ENCODE assay signal across 24 mouse cellular contexts in genomic region chr12:77436733-77437132, GRCm38 (mm10).
DNase-seq lines count a peak whose midpoint lies in the region; ATAC-seq and TF ChIP-seq lines count a peak whose summit lies in the region.
"Had no signal": no experiment of that assay in that cellular context is flagged by ENCODE, and none has a peak within 500 bp of the region (broad histone marks: within the 10 kb centered on the region; RNA-seq: fewer than 3 reads in every experiment).

No protein-coding gene starts in this region.

- peak; percentile 92 for ATAC-seq in frontal cortex, adult (ENCODE audit: low TSS enrichment)
- no peak for ATAC-seq in midbrain, embryonic 15.5 days (replicated peaks)
- ATAC-seq: activated CD4-positive, CD25-positive, alpha-beta regulatory T cell, adult 4 months; CD4-positive, CD25-positive, alpha-beta regulatory T cell, adult 4 months; Patski had no signal

- no peaks in the 10 kb centered on the region for H3K9me3 ChIP-seq in MEL (replicated peaks; ENCODE audit: insufficient read depth, low read length)
- no peaks in the 10 kb centered on the region for H3K9me3 ChIP-seq in midbrain, embryonic 15.5 days
- H3K9me3 ChIP-seq: G1E had no signal

- no peaks in the 10 kb centered on the region for H3K27me3 ChIP-seq in MEL (ENCODE audit: control insufficient read depth in 1 of 2, insufficient read depth in 2 of 2, low read length in 2 of 2)
- H3K27me3 ChIP-seq in midbrain, embryonic 15.5 days (replicated peaks), result no peaks in the 10 kb centered on the region
- H3K27me3 ChIP-seq: CH12.LX, Patski had no signal

- no peak for DNase-seq in frontal cortex, adult 2 months (ENCODE audit: extremely low spot score in 1 of 2, low spot score in 1 of 2)
- no peak for DNase-seq in layer of hippocampus, adult 2 months (ENCODE audit: low spot score in 2 of 2)
- no peak for DNase-seq in layer of hippocampus, postnatal 36 days
- DNase-seq in MEL (ENCODE audit: low read depth, low spot score), result peak; percentile 54
- peak; percentile 69 for DNase-seq in brain, adult 2 months (ENCODE audit: low read depth, low spot score)
- DNase-seq in heart, adult 11 months, result no peak
- DNase-seq: adrenal gland, adult 2 months; adrenal gland, adult 8-10 months; adrenal gland, postnatal 10 days; adrenal gland, postnatal 14 days; adrenal gland, postnatal 25 days; adrenal gland, postnatal 36 days; B cell, adult 2 months; cerebellum, adult 11 months; cerebellum, adult 11-12 months; cerebellum, adult 18-20 months; cerebellum, adult 2 months had no signal

- TF ChIP-seq EP300 in MEL (IDR thresholded peaks at IDR 0.05; ENCODE audit: low read depth in 1 of 2, low read length in 2 of 2), result peak in 1 of 2 experiments; percentile 12; a peak in 1 of 4 replicates

- no peak overlapping the region for H3K4me3 ChIP-seq in layer of hippocampus, adult 2 months
- H3K4me3 ChIP-seq in MEL (ENCODE audit: control insufficient read depth in 1 of 2, insufficient read depth in 1 of 2, low read depth in 2 of 2, low read length in 2 of 2), result no peak overlapping the region
- H3K4me3 ChIP-seq in midbrain, embryonic 15.5 days, result no peak overlapping the region

- no peak overlapping the region for H3K4me2 ChIP-seq in midbrain, embryonic 15.5 days

- no peak for TF ChIP-seq POLR2A in MEL (IDR thresholded peaks at IDR 0.05; ENCODE audit: control insufficient read depth in 1 of 2, insufficient read depth in 1 of 2, low read depth in 1 of 2, low read length in 2 of 2, poor library complexity in 1 of 2)

- peak overlapping the region; percentile 64; the same call in 1 of the 2 replicates for H3K27ac ChIP-seq in layer of hippocampus, adult 2 months
- no peak overlapping the region for H3K27ac ChIP-seq in MEL (ENCODE audit: control insufficient read depth, low read depth, low read length)
- H3K27ac ChIP-seq in midbrain, embryonic 15.5 days, result no peak overlapping the region

- no peak overlapping the region for H3K9ac ChIP-seq in MEL (ENCODE audit: control insufficient read depth, low read depth, low read length, poor library complexity, severe bottlenecking)
- H3K9ac ChIP-seq in midbrain, embryonic 15.5 days, result no peak overlapping the region

- TF ChIP-seq RAD21 in MEL (IDR thresholded peaks at IDR 0.05; ENCODE audit: low read depth, low read length), result no peak

- H3K4me1 ChIP-seq in MEL (ENCODE audit: control insufficient read depth in 1 of 2, insufficient read depth in 2 of 2, low read length in 2 of 2), result peaks cover 4 to 20% of the 10 kb centered on the region in 2 experiments; a peak in 3 of 4 replicates
- H3K4me1 ChIP-seq in midbrain, embryonic 15.5 days, result no peaks in the 10 kb centered on the region

- peaks cover 2 to 24% of the 10 kb centered on the region in 2 experiments; a peak in 3 of 4 replicates for H3K36me3 ChIP-seq in MEL (ENCODE audit: control insufficient read depth in 1 of 2, insufficient read depth in 2 of 2, low read length in 2 of 2)
- H3K36me3 ChIP-seq in midbrain, embryonic 15.5 days (replicated peaks), result no peaks in the 10 kb centered on the region

- 49% methylated on average over 2 of the region's 2 CpGs for WGBS in midbrain, embryonic 15.5 days

- no peaks in the 10 kb centered on the region for H3K79me2 ChIP-seq in MEL (ENCODE audit: control insufficient read depth, insufficient read depth, low read length, poor library complexity)

- TF ChIP-seq CTCF in layer of hippocampus, adult 2 months (conservative IDR thresholded peaks at IDR 0.05), result no peak
- no peak for TF ChIP-seq CTCF in MEL (IDR thresholded peaks at IDR 0.05 in 2 of 3, conservative IDR thresholded peaks at IDR 0.05 in 1 of 3; ENCODE audit: control insufficient read depth in 1 of 3, insufficient read depth in 1 of 3, low read depth in 2 of 3, low read length in 3 of 3, poor library complexity in 1 of 3, severe bottlenecking in 1 of 3)

TF ChIP-seq in MEL, 35 proteins besides CTCF, POLR2A, EP300 and RAD21:
- TF ChIP-seq MEF2A (IDR thresholded peaks at IDR 0.05; ENCODE audit: extremely low read depth, insufficient replicate concordance, low read depth, low read length, poor library complexity, severe bottlenecking) (no peak), GATA1 (IDR thresholded peaks at IDR 0.05; ENCODE audit: low read depth, low read length) (0 out of 2 replicates have a peak, but pooled peaks have one; percentile 6)

Comparison
In these comparisons a context has a peak if more than half of its experiments do, and no peak if none do; other contexts are left out.
1. DNase-seq: peak in MEL (single experiment) and brain, adult 2 months (single experiment); none in frontal cortex, adult 2 months (0 of 2), layer of hippocampus, adult 2 months (0 of 2), layer of hippocampus, postnatal 36 days (0 of 2) and heart, adult 11 months (single experiment).